Mouse (Mus musculus) embryonic stem cell, embryonic (primary cell): ENCODE measurements around the gene Nrxn3.

ENCODE experiments used
- CTCF ChIA-PET, 4 experiments: fragments of 300-600 bp in 2 of 4; fragments of 350-600 bp in 2 of 4; sonication (Branson Sonifier 250); formaldehyde crosslinking; loops; one replicate each; lab custom pipeline; 2022; ENCODE audit warnings: inconsistent platforms in 2 of 4; lab: Charles Lee
- POLR2A ChIA-PET, 4 experiments: fragments of 300-600 bp in 2 of 4; fragments of 350-600 bp in 2 of 4; sonication (Branson Sonifier 250); formaldehyde crosslinking; loops; one replicate each; lab custom pipeline; 2022; ENCODE audit warnings: antibody characterized with exemption in 4 of 4, inconsistent platforms in 1 of 4; lab: Charles Lee

Nrxn3 gene

GRCm38 (mm10) chr12:89702931-89703330 is 980.3 kb downstream of the Nrxn3 start:
- ChIA-PET POLR2A (no interaction called here), CTCF (no interaction called here)

DNA sequence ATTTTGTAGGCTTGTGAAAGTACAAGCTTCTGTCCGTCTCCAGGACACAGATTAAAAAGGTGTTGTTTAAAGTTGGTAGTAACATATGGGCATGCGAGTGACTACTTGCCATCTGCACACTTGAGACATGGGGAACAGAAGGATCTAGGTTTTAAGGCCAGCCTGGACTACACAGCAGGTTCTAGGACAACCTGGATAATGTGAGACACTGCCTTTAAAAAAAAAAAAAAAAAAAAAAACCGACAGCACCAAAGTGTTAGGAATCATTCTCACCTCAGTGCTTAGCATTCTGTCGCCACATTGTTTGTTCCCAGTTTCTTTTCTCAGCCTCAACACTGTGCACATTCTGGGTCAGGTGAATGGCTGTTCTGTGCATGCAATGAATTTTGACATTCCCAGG is 985.2 kb downstream of the Nrxn3 start:
- POLR2A ChIA-PET: no interaction called here

DNA sequence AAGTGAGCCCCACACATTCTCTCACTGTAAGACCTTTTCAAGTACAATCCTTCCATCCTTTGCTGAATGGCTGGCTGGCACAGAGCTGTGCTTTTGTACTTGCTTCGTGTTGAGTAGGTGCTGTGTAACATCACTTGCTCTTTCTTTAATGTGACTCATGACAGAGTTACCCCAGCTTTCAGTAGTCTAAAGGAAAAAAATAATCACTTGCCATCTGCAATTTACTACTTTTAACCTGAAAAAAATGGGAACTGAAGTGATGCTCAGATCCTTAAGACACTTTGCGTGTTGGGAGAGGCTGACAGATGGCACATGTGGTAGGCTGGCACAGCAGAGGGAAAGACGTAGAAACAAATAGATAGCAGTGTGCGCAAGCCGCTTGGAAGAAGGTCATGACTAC is 987.8 kb downstream of the Nrxn3 start:
- CTCF ChIA-PET: no interaction called here
- POLR2A ChIA-PET: no interaction called here

More for the DNA sequence above, 985.2 kb downstream of the Nrxn3 start:
- CTCF ChIA-PET: interaction anchor here in 1 of 4 experiments (0.7 kb wide), 1 partner anchor 1559 kb away, joined by 5 read pairs; no protein-coding TSS in a partner anchor

DNA sequence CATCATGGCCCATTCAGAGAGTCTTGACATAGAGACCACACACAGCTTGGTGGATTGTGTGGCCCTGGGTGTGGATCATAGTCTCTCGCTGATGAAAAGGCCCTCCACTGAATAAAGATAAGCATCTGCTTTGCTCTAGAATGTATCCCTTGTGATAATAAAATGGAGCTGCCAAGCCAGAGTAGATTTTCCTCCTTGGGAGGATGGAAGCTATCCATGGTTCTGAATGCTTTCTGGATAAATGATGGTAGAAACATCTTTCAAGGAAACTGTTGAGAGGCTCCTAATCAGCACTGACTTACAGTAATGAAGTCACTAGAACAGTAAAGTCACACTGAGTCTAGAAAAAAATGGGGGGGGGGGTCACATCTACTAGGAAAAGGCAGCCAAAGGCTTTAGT is 989.1 kb downstream of the Nrxn3 start:
- CTCF ChIA-PET: no interaction called here
- POLR2A ChIA-PET: no interaction called here

DNA sequence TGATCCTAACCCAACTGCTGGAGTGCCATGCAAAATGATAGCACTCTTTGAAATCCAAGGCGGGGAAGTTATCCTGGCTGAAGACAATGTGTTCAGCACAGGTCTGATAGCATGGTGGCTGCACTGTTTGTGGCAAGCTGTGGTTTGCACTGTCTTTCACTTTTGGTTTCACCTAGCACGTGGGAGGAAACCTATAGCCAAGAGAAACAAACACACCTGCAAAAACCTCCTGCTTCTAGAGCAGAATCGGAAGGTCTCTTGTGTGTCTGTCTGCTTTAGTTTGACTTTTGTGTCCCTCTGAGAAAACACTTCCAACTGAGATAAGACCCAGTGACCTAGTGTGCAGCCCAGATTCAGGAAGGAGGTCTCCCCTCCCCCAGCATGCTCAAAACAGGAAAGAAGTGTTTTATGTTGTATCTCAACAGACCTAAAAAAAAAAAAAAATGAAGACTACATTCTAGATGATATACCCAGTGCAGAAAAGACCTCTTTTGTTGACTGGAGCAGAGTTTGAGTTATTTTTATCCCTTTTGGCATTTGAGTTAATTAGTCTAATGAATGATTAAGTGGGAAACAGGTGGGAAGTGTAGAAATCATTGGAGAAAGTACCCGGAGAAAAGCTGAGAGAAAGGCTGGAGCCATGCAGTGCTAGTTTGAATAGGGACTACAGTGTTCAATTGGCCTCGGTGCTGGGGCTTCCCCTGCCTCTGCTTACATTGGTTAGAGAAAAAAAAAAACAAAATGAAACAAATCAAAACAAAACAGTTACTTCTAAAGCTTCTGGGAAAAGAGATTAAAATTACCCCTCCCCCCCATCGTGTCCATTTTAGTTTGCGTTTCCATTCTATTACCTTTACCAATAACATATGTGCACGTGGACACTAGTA is 996.8 kb downstream of the Nrxn3 start:
- CTCF ChIA-PET: no interaction called here

DNA sequence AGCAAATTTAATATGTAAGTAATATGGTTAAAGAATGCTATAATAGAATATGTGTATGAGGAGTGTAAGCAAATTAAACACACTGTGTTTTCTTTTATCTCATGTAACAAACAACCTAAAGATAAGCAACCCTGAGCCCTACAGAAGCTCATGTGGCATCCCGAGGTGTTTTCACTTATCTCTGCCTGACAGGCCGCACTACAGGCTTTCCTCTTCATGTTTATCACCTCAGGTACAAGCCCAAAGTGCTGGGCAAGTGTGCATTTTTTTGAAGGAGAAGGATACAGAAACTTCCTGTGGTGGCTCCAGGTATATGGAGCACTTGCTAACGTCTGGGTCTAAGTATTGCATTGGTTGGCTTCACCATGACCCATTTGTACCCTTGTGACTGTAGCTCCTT is 998.3 kb downstream of the Nrxn3 start:
- POLR2A ChIA-PET: no interaction called here
- CTCF ChIA-PET: interaction anchor here in 1 of 4 experiments (0.7 kb wide), 1 partner anchor 10 kb away, joined by 11 read pairs; no protein-coding TSS in a partner anchor

More for the DNA sequence above, 996.8 kb downstream of the Nrxn3 start:
- POLR2A ChIA-PET: no interaction called here

GRCm38 (mm10) chr12:89722462-89722861 is 999.8 kb downstream of the Nrxn3 start:
- ChIA-PET CTCF (no interaction called here), POLR2A (interaction anchor here in 1 of 4 experiments (0.6 kb wide), 1 partner anchor 28 kb away, joined by 3 read pairs; no protein-coding TSS in a partner anchor)

- POLR2A ChIA-PET: no interaction called here
- CTCF ChIA-PET: no interaction called here
Measured at GRCm38 (mm10) chr12:89724048-89724447, 1001.4 kb downstream of the Nrxn3 start.

GRCm38 (mm10) chr12:89742326-89742725 is 1019.6 kb downstream of the Nrxn3 start:
- CTCF ChIA-PET: no interaction called here
- POLR2A ChIA-PET: no interaction called here

DNA sequence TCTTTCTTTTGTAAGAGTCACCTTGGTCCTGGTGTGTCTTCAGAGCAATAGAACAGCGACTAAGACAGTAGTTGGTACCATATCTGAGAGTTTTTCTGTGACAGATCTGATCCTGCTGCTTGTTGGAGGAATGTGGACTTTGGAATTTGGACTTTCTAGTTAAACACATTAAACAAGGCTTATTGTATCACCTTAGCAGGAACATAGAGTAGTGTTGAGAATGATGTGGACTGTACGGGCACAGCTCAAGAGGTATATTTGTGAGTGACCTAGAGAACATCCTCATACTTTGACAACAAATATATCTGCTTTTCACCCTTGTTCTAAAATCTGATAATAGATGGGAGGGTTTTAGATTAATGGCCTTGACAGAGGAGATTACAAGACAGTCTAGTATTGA is 1020.1 kb downstream of the Nrxn3 start:
- ChIA-PET POLR2A (no interaction called here), CTCF (no interaction called here)

DNA sequence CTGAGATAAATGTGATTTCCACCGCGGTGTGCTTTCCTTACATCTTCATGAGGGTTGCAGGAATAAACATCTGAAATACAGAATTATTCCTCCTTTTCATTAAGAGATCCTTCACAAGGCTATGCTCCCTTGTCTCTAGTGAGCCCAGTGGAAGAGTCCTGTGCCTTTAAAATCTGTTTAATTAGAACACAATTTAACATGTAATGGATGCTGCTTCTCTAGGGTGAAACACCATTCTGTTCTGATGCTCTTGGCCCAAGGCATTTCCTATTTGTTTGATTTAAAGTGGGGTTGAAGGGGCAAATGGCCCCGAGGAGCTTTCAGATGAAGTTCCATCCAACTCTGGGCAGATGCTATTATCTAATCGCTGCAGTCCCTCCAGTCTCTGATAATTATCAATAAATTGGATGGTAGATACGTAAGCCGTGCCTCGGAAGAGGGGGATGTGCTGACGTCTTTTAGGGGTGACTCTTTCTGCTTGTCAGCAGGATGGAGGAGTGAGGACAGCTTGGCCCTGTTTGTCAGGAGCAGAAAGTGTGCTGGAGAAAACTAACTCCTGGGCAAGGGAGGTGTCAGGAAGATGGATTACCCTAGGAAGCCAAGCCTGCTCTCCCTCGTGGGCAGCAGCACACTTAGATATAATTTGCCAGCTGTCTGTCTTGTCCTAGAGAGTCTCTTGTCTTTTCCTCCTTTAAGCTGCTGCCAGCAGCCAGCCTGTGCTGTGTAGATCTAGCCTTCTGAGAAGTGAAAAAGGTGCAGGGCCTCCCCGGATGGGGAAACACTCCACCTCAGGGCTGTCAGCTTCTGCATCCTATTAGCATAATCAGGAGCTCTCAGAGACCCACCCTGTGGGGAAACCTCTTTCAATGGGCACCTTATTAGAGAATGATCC is 1041.8 kb downstream of the Nrxn3 start:
- CTCF ChIA-PET: no interaction called here
- POLR2A ChIA-PET: interaction anchor here in 1 of 4 experiments (1.3 kb wide), 1 partner anchor 152 kb away, joined by 3 read pairs; no protein-coding TSS in a partner anchor

- ChIA-PET CTCF (no interaction called here), POLR2A (no interaction called here)
Measured at GRCm38 (mm10) chr12:89765179-89765578, 1042.5 kb downstream of the Nrxn3 start.

DNA sequence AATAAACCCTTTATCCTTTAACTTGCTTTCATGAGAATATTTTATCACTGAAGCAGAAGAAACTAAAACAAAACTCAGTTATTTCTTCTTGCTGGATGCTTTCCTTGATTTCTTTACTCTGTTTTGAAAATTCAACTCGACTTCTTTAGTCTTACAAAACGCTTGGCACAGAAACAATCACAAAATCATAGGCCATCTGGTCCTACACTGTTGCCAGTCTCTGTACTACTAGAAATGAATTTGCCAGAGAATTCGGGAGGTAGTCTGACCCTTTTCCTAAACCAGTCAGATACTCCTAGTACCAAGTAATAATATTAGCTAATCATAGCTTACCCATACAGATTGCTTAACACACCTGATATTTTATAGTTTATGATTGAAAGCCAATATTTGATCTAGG is 1066.1 kb downstream of the Nrxn3 start:
- POLR2A ChIA-PET: no interaction called here
- CTCF ChIA-PET: no interaction called here

DNA sequence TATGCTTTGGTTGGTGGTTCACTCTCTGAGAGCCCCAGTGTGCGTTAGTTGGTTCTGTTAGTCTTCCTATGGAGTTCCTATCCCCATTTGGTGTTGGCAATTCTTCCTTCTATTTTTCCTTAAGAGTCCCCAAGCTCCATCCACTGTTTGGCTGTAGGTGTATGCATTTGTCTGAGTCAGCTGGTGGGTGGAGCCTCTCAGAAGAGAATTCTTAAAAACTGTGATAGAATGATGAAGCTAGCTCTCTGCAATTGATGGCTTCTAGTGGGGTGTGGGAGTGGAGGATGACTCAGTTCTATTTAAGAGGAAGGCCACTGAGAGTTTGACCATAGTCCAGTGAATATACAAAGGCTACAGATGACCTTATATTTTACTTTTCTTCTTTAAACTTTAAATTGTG is 1067.3 kb downstream of the Nrxn3 start:
- CTCF ChIA-PET: no interaction called here
- POLR2A ChIA-PET: no interaction called here

- CTCF ChIA-PET: no interaction called here
- POLR2A ChIA-PET: no interaction called here
Measured at GRCm38 (mm10) chr12:89791829-89792228, 1069.2 kb downstream of the Nrxn3 start.

DNA sequence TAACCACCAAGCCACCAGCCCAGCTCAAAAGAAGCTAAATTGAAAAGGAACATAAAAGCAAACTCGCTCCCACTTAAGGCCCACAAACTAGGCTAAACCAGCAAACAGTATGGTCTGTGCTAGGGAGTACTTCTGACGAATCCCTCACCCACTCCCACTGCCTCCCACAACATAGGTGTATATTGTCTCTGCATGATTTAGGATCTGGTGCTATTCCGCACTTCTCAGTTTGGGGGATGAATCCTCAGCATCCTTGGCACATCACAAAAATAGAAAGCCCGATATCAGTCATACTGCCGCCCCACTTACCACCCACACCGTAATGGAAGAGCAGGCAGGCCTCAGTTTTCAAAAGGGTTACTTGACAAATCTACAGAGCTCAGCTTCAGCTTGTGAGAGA is 1072.1 kb downstream of the Nrxn3 start:
- ChIA-PET POLR2A (no interaction called here), CTCF (no interaction called here)

DNA sequence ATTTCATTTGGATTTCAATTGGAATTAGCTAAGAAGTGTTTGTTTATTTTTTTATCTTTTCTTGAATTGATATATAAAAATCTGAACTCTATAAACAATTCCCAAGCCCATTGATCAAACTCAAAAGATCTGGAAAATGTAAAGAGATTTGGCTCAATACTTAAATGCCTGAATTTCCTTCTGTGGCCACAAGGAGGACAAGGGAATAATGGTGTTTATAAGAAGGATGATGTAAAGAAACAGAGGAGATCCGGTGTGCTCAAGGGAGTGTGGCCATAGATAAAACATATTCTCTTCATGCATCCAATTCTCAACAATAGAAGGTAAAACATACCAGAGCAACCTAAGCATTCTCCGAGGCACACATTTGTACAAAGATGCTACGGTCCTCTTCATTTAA is 1085.5 kb downstream of the Nrxn3 start:
- ChIA-PET CTCF (no interaction called here), POLR2A (no interaction called here)

DNA sequence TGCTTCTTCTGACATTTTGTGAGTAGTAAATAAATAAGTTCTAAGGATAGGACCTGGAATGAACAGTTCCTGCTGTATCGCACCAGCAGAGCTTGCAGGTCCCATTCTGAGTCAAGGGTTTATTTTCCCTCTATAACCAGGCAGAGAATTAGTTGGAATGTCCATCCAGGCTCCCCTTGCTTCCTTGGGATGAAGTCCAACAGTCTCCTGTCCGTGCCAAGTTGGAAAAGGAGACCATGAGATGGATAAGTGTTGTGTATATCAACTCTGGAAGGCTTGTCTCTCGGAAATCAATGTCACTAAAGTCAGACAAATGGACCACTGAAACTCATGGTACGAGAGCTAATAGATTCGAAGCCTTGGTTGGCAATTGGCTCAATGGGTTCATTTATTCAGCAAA is 1087.5 kb downstream of the Nrxn3 start:
- ChIA-PET POLR2A (interaction anchor here in 1 of 4 experiments (1.2 kb wide), 1 partner anchor 62 kb away, joined by 3 read pairs; no protein-coding TSS in a partner anchor), CTCF (no interaction called here)

GRCm38 (mm10) chr12:89811815-89812549 is 1089.3 kb downstream of the Nrxn3 start:
- ChIA-PET POLR2A (interaction anchor here in 2 of 4 experiments (1.0 kb wide), 2 partner anchors 11 to 1778 kb away, joined by 3 read pairs; partner anchors contain the start of gene Gtf2a1 (in 1 of the 2)), CTCF (no interaction called here)
